21 mouse cellular contexts compared by ENCODE assay signal in the genomic region with DNA sequence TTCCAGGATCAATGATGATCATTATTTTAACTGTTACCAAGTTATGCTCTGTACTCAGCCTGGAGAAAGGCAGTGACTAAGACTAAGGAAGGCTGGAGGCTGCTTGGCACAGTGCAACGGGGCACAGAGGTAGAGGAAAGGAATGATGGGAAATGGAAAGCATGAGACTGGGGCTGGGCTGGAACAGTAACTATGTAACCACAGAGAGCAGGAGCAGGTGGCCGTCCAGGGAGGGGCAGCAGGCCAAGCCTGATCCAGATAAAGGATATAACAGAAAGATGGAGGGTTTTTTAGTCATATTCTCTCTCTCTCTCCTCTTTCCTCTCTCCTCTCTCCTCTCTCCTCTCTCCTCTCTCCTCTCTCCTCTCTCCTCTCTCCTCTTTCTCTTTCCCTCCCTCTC. TPM values are rescaled to one million over a fixed set of nuclear protein-coding genes. Genes with fewer than 3 reads are reported as not detected.
DNase-seq lines count a peak whose midpoint lies in the region; ATAC-seq lines count a peak whose summit lies in the region.
"Had no signal": no experiment of that assay in that cellular context is flagged by ENCODE, and none has a peak within 500 bp of the region (broad histone marks: within the 10 kb centered on the region; RNA-seq: fewer than 3 reads in every experiment).

No protein-coding gene starts in this region.

- H3K4me1 ChIP-seq in liver, embryonic 15.5 days (replicated peaks) = no peaks in the 10 kb centered on the region; the same call in 1 of the 2 replicates
- H3K4me1 ChIP-seq in forebrain, embryonic 12.5 days = no peaks in the 10 kb centered on the region
- no peaks in the 10 kb centered on the region for H3K4me1 ChIP-seq in intestine, embryonic 16.5 days (ENCODE audit: control insufficient read depth, insufficient read depth, low read length)
- H3K4me1 ChIP-seq: embryonic facial prominence, embryonic 10.5 days had no signal

- no peak overlapping the region for H3K9ac ChIP-seq in liver, embryonic 15.5 days
- no peak overlapping the region for H3K9ac ChIP-seq in forebrain, embryonic 12.5 days
- H3K9ac ChIP-seq in intestine, embryonic 16.5 days (ENCODE audit: low read depth, low read length) = no peak overlapping the region
- H3K9ac ChIP-seq: heart, embryonic 15.5 days; hindbrain, embryonic 14.5 days had no signal

- H3K27me3 ChIP-seq in liver, embryonic 15.5 days = no peaks in the 10 kb centered on the region
- H3K27me3 ChIP-seq in forebrain, embryonic 12.5 days = no peaks in the 10 kb centered on the region
- H3K27me3 ChIP-seq in intestine, embryonic 16.5 days (replicated peaks; ENCODE audit: control insufficient read depth, insufficient read depth, low read length) = no peaks in the 10 kb centered on the region
- H3K27me3 ChIP-seq: heart, embryonic 15.5 days; Patski had no signal

- H3K4me2 ChIP-seq in liver, embryonic 15.5 days = no peak overlapping the region
- H3K4me2 ChIP-seq in forebrain, embryonic 12.5 days = no peak overlapping the region
- H3K4me2 ChIP-seq in intestine, embryonic 16.5 days (ENCODE audit: low read depth, low read length) = no peak overlapping the region
- H3K4me2 ChIP-seq: heart, embryonic 11.5 days; heart, embryonic 15.5 days; hindbrain, embryonic 14.5 days had no signal

- ATAC-seq in liver, embryonic 15.5 days (ENCODE audit: insufficient read depth) = peak; percentile 52; the same call in 1 of the 2 replicates
- ATAC-seq in forebrain, embryonic 12.5 days (ENCODE audit: low FRiP score) = no peak
- ATAC-seq in intestine, embryonic 16.5 days = no peak
- ATAC-seq: activated CD4-positive, CD25-positive, alpha-beta regulatory T cell, adult 4 months; forebrain, embryonic 14.5 days; Patski had no signal

- WGBS in liver, embryonic 15.5 days (ENCODE audit: insufficient replicate concordance) = 24% methylated on average over 2 of the region's 2 CpGs
- WGBS in forebrain, embryonic 12.5 days = 65% methylated on average over 2 of the region's 2 CpGs
- WGBS in intestine, embryonic 16.5 days = 42% methylated on average over 2 of the region's 2 CpGs

- H3K36me3 ChIP-seq in liver, embryonic 15.5 days (replicated peaks) = no peaks in the 10 kb centered on the region
- no peaks in the 10 kb centered on the region for H3K36me3 ChIP-seq in forebrain, embryonic 12.5 days (replicated peaks)
- H3K36me3 ChIP-seq in intestine, embryonic 16.5 days (ENCODE audit: control insufficient read depth, insufficient read depth, low read length) = no peaks in the 10 kb centered on the region
- H3K36me3 ChIP-seq: embryonic facial prominence, embryonic 10.5 days; heart, embryonic 15.5 days had no signal

- H3K27ac ChIP-seq in liver, embryonic 15.5 days (replicated peaks) = no peak overlapping the region
- no peak overlapping the region for H3K27ac ChIP-seq in forebrain, embryonic 12.5 days
- H3K27ac ChIP-seq in intestine, embryonic 16.5 days (ENCODE audit: low read length) = no peak overlapping the region
- H3K27ac ChIP-seq: embryonic facial prominence, embryonic 10.5 days; heart, adult 2 months; heart, embryonic 15.5 days; hindbrain, embryonic 14.5 days had no signal

- DNase-seq in cerebellum, postnatal 10 days = peak; percentile 12 to 23
- no peak for DNase-seq in cerebellum, adult 9-11 months
- DNase-seq in 3134 (ENCODE audit: extremely low read depth, insufficient read length, low spot score) (peak; percentile 24), NIH3T3 (ENCODE audit: low read depth) (peak; percentile 50)
- no peak for DNase-seq in thymus, postnatal 25 days
- DNase-seq: adrenal gland, postnatal 14 days; cerebellum, adult 11-12 months; cerebellum, adult 9-10 months; gastrocnemius, postnatal 10 days; heart, adult 2 months; heart, postnatal 14 days had no signal

- H3K9me3 ChIP-seq in liver, embryonic 15.5 days (replicated peaks) = no peaks in the 10 kb centered on the region
- H3K9me3 ChIP-seq in forebrain, embryonic 12.5 days = no peaks in the 10 kb centered on the region
- H3K9me3 ChIP-seq in intestine, embryonic 16.5 days (ENCODE audit: control insufficient read depth, low read length) = no peaks in the 10 kb centered on the region
- H3K9me3 ChIP-seq: embryonic facial prominence, embryonic 10.5 days; heart, embryonic 15.5 days had no signal

- no peak overlapping the region for H3K4me3 ChIP-seq in liver, embryonic 15.5 days (replicated peaks)
- no peak overlapping the region for H3K4me3 ChIP-seq in forebrain, embryonic 12.5 days (replicated peaks)
- no peak overlapping the region for H3K4me3 ChIP-seq in intestine, embryonic 16.5 days (ENCODE audit: low read length)
- H3K4me3 ChIP-seq: embryonic facial prominence, embryonic 10.5 days; heart, adult 2 months; heart, embryonic 15.5 days had no signal

RNA-seq across cellular contexts. Expression of gene Map3k19, which starts 21.1 kb away (rescaled TPM):
- polyA plus RNA-seq in liver, embryonic 15.5 days (2015; fragmentation: Nextera tagmentation; extraction: Ambion mirVana) = 0.02 TPM in 1 of 2 replicates, not detected in the other
- 0.17 and 0.27 TPM in 2 replicates for polyA plus RNA-seq in forebrain, embryonic 12.5 days (2016; fragmentation: Nextera tagmentation; extraction: Ambion mirVana)
- polyA plus RNA-seq in intestine, embryonic 16.5 days (2015; fragmentation: Nextera tagmentation; extraction: Ambion mirVana) = not detected in 2 replicates
- polyA plus RNA-seq: heart, embryonic 11.5 days; Patski had no signal

RNA-seq across cellular contexts. Expression of gene Rab3gap1, which starts 34.9 kb away (rescaled TPM):
- 8.2 and 9.1 TPM in 2 replicates for polyA plus RNA-seq in liver, embryonic 15.5 days (2015; fragmentation: Nextera tagmentation; extraction: Ambion mirVana)
- polyA plus RNA-seq in forebrain, embryonic 12.5 days (2016; fragmentation: Nextera tagmentation; extraction: Ambion mirVana) = 19.1 and 19.7 TPM in 2 replicates
- 19.9 and 20.3 TPM in 2 replicates for polyA plus RNA-seq in intestine, embryonic 16.5 days (2015; fragmentation: Nextera tagmentation; extraction: Ambion mirVana)

RNA-seq across cellular contexts. Expression of gene Ccnt2, which starts 59.8 kb away (rescaled TPM):
- polyA plus RNA-seq in liver, embryonic 15.5 days (2015; fragmentation: Nextera tagmentation; extraction: Ambion mirVana) = 26.5 and 27.4 TPM in 2 replicates
- polyA plus RNA-seq in forebrain, embryonic 12.5 days (2016; fragmentation: Nextera tagmentation; extraction: Ambion mirVana) = 115 and 119 TPM in 2 replicates
- 47.8 and 51.5 TPM in 2 replicates for polyA plus RNA-seq in intestine, embryonic 16.5 days (2015; fragmentation: Nextera tagmentation; extraction: Ambion mirVana)

Comparison
In these comparisons a context has a peak if more than half of its experiments do, and no peak if none do; other contexts are left out.
1. DNase-seq: peak in cerebellum, postnatal 10 days (2 of 2), 3134 (single experiment) and NIH3T3 (single experiment); none in cerebellum, adult 9-11 months (single experiment) and thymus, postnatal 25 days (single experiment).